ENCODE assay signal across 10 mouse cellular contexts in genomic region chr16:31002926-31003325, GRCm38 (mm10).
A peak's percentile ranks its signal among the peaks of the same experiment; 100 is the strongest.
DNase-seq lines count a peak whose midpoint lies in the region; ATAC-seq and TF ChIP-seq lines count a peak whose summit lies in the region.
"Had no signal": no experiment of that assay in that cellular context is flagged by ENCODE, and none has a peak within 500 bp of the region (broad histone marks: within the 10 kb centered on the region; RNA-seq: fewer than 3 reads in every experiment).

No protein-coding gene starts in this region.

- no peak for DNase-seq in gastrocnemius, adult 2 months
- no peak for DNase-seq in gastrocnemius, postnatal 25 days
- DNase-seq in layer of hippocampus, adult 2 months (ENCODE audit: low spot score in 2 of 2): no peak
- no peak for DNase-seq in layer of hippocampus, adult 11-12 months (ENCODE audit: low spot score)
- DNase-seq in left cerebral cortex, postnatal 14 days (ENCODE audit: low spot score in 2 of 2): no peak
- no peak for DNase-seq in adrenal gland, postnatal 14 days
- DNase-seq: cerebellum, postnatal 36 days had no signal

- H3K4me3 ChIP-seq in gastrocnemius, adult 2 months: no peak overlapping the region
- H3K4me3 ChIP-seq in layer of hippocampus, adult 2 months: no peak overlapping the region
- H3K4me3 ChIP-seq in brown adipose tissue, adult 24 weeks (ENCODE audit: insufficient read depth, low read depth, low read length): no peak overlapping the region
- H3K4me3 ChIP-seq in limb, embryonic 12.5 days (replicated peaks): no peak overlapping the region
- H3K4me3 ChIP-seq: midbrain, embryonic 12.5 days had no signal

- 0 out of 2 replicates have a peak, but pooled peaks cover 3% of the 10 kb centered on the region for H3K9me3 ChIP-seq in limb, embryonic 12.5 days
- H3K9me3 ChIP-seq: midbrain, embryonic 12.5 days had no signal

- H3K4me2 ChIP-seq in limb, embryonic 12.5 days: 0 out of 2 replicates have a peak overlapping the region, but pooled peaks have one; percentile 42

- TF ChIP-seq CTCF in gastrocnemius, adult 2 months (IDR thresholded peaks at IDR 0.05): no peak
- TF ChIP-seq CTCF in layer of hippocampus, adult 2 months (conservative IDR thresholded peaks at IDR 0.05): no peak

- H3K4me1 ChIP-seq in brown adipose tissue, adult 24 weeks (ENCODE audit: control insufficient read depth, insufficient read depth, insufficient read length, low read length): peaks cover 35% of the 10 kb centered on the region
- H3K4me1 ChIP-seq in limb, embryonic 12.5 days (replicated peaks): peaks cover 44% of the 10 kb centered on the region

- no peaks in the 10 kb centered on the region for H3K27me3 ChIP-seq in limb, embryonic 12.5 days
- H3K27me3 ChIP-seq: midbrain, embryonic 12.5 days had no signal

- intact Hi-C loops in gastrocnemius, adult 2 months (cut with DNase I): no loop called here
- intact Hi-C loops in left cerebral cortex, postnatal 14 days (cut with DNase I): no loop called here

- WGBS in limb, embryonic 12.5 days: 59% methylated on average over 6 of the region's 6 CpGs

- no peak for ATAC-seq in limb, embryonic 12.5 days (ENCODE audit: insufficient number of reproducible peaks, insufficient read depth, low FRiP score, low TSS enrichment, low read depth)

- peak overlapping the region; percentile 42; the same call in 1 of the 2 replicates for H3K9ac ChIP-seq in limb, embryonic 12.5 days (replicated peaks)
- H3K9ac ChIP-seq: midbrain, embryonic 12.5 days had no signal

- H3K27ac ChIP-seq in gastrocnemius, adult 2 months: peak overlapping the region; percentile 57
- peak overlapping the region; percentile 75 for H3K27ac ChIP-seq in layer of hippocampus, adult 2 months
- H3K27ac ChIP-seq in brown adipose tissue, adult 24 weeks (replicated peaks; ENCODE audit: low read depth, low read length): peak overlapping the region; percentile 43; the same call in 1 of the 2 replicates
- H3K27ac ChIP-seq in limb, embryonic 12.5 days: peak overlapping the region; percentile 69; the same call in 1 of the 2 replicates
- H3K27ac ChIP-seq: midbrain, embryonic 12.5 days had no signal

- 0 out of 2 replicates have a peak, but pooled peaks cover 9% of the 10 kb centered on the region for H3K36me3 ChIP-seq in limb, embryonic 12.5 days
- H3K36me3 ChIP-seq: midbrain, embryonic 12.5 days had no signal
